Mouse (Mus musculus) stomach, embryonic 14.5 days (tissue): ENCODE measurements around the gene Odf4. TPM values are rescaled to one million over a fixed set of nuclear protein-coding genes. Genes with fewer than 3 reads are reported as not detected.

Experiments used
- ATAC-seq: fragments of 200-750 bp; cut with Nextera tagmentation; 2 replicates; pipeline ENCODE4 v1.8.0; 2017; ENCODE audit warnings: low read depth, moderate TSS enrichment; ENCODE audit not compliant: insufficient number of reproducible peaks, insufficient read depth, low FRiP score
- H3K27ac ChIP-seq: fragments of 300-500 bp; sonication (generic); 2 replicates; pipeline ENCODE4 v1.5.1; 2014; ENCODE audit warnings: mild to moderate bottlenecking, low read length, moderate library complexity, mixed read lengths
- H3K27me3 ChIP-seq: fragments of 300-500 bp; sonication (generic); 2 replicates; pipeline ENCODE4 v1.6.1; 2014; ENCODE audit warnings: low read length, control low read depth, mixed read lengths; ENCODE audit not compliant: control insufficient read depth, insufficient read depth
- H3K36me3 ChIP-seq: fragments of 300-500 bp; sonication (generic); 2 replicates; pipeline ENCODE4 v1.6.1; 2014; ENCODE audit warnings: mild to moderate bottlenecking, control low read depth, low read length, moderate library complexity, mixed read lengths; ENCODE audit not compliant: control insufficient read depth, insufficient read depth
- H3K4me1 ChIP-seq: fragments of 300-500 bp; sonication (generic); 2 replicates; pipeline ENCODE4 v1.6.1; 2014; ENCODE audit warnings: low read length, control low read depth, mixed read lengths; ENCODE audit not compliant: control insufficient read depth, insufficient read depth
- H3K4me2 ChIP-seq: fragments of 300-500 bp; sonication (generic); replicated peaks from 2 replicates; pipeline ENCODE4 v1.6.1; 2014; ENCODE audit warnings: low read depth, low read length, control low read depth
- H3K4me3 ChIP-seq: fragments of 300-500 bp; sonication (generic); 2 replicates; pipeline ENCODE4 v1.5.1; 2014; ENCODE audit warnings: low read depth, low read length, control low read depth
- H3K9ac ChIP-seq: fragments of 300-500 bp; sonication (generic); replicated peaks from 2 replicates; pipeline ENCODE4 v1.6.1; 2014; ENCODE audit warnings: low read depth, mild to moderate bottlenecking, control low read depth, low read length, moderate library complexity, mixed read lengths
- H3K9me3 ChIP-seq: fragments of 300-500 bp; sonication (generic); 2 replicates; pipeline ENCODE4 v1.6.1; 2016; ENCODE audit warnings: low read depth, low read length, control low read depth; ENCODE audit not compliant: control insufficient read depth
- WGBS: fragments of 180-500 bp; shearing (Covaris S2); extraction: QIAGEN DNeasy Blood & Tissue Kit; methylation state at CpG from one replicate; pipeline ENCODE4 v1.1.7; 2014; 5-methylcytosine and 5-hydroxymethylcytosine counted together
- polyA plus RNA-seq: library from polyadenylated mRNA; unstranded; fragments of >200 nt; fragmentation: Nextera tagmentation; extraction: Ambion mirVana; gene quantifications from 2 replicates; pipeline ENCODE4 v1.2.1, GENCODE M21; 2014

The Odf4 gene
- polyA plus RNA-seq, 1 experiment from 2014 or later = 0.55 TPM

GRCm38 (mm10) chr11:68886091-68886490 lies 40.8 kb downstream of the Odf4 start:
- Histone ChIP-seq H3K4me1 (no peaks in the 10 kb centered on the region), H3K36me3 (no peaks in the 10 kb centered on the region), H3K27me3 (no peaks in the 10 kb centered on the region), H3K4me3 (no peak overlapping the region), H3K9me3 (no peaks in the 10 kb centered on the region), H3K27ac (no peak overlapping the region), H3K4me2 (no peak overlapping the region), H3K9ac (no peak overlapping the region)
- no peak for ATAC-seq
- WGBS = 81% methylated on average over 5 of the region's 5 CpGs

GRCm38 (mm10) chr11:68884368-68884767 lies 42.5 kb downstream of the Odf4 start:
- Histone ChIP-seq H3K4me3 (no peak overlapping the region), H3K4me1 (no peaks in the 10 kb centered on the region), H3K27ac (no peak overlapping the region), H3K36me3 (no peaks in the 10 kb centered on the region), H3K4me2 (no peak overlapping the region), H3K9ac (no peak overlapping the region), H3K9me3 (no peaks in the 10 kb centered on the region), H3K27me3 (no peaks in the 10 kb centered on the region)
- ATAC-seq = no peak
- 67% methylated on average over 5 of the region's 5 CpGs for WGBS

DNA sequence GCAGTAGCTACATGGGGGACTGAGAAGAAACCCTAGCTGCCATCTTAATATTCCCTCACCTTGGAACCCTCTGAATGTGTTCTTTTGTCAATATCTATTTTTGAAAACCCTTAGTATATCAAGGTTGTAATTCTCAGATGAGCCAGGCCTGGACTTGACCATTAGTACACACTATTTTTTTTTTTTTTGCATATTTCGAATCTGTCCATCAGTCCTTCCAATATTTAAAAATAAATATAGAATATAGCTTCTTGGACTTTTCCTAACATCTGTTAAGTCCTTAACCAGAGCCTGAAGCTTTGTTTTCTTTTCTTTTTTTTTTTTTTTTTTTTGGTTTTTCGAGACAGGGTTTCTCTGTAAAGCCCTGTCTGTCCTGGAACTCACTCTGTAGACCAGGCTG lies 43.0 kb downstream of the Odf4 start:
- Histone ChIP-seq H3K27ac (no peak overlapping the region), H3K9ac (no peak overlapping the region), H3K36me3 (no peaks in the 10 kb centered on the region), H3K4me1 (no peaks in the 10 kb centered on the region), H3K27me3 (no peaks in the 10 kb centered on the region), H3K4me2 (no peak overlapping the region), H3K4me3 (no peak overlapping the region), H3K9me3 (no peaks in the 10 kb centered on the region)
- ATAC-seq = no peak
- 83% methylated on average over 2 of the region's 2 CpGs for WGBS

- no peak overlapping the region for H3K9ac ChIP-seq
- no peak overlapping the region for H3K4me3 ChIP-seq
- H3K4me1 ChIP-seq = no peaks in the 10 kb centered on the region
- no peak overlapping the region for H3K4me2 ChIP-seq
- no peaks in the 10 kb centered on the region for H3K9me3 ChIP-seq
- H3K27ac ChIP-seq = no peak overlapping the region
- no peak for ATAC-seq
- no peaks in the 10 kb centered on the region for H3K36me3 ChIP-seq
- no peaks in the 10 kb centered on the region for H3K27me3 ChIP-seq
- WGBS = 22% methylated on average over 14 of the region's 14 CpGs
These were observed 44.8 kb downstream of the Odf4 start for GRCm38 (mm10) chr11:68882107-68882506.

DNA sequence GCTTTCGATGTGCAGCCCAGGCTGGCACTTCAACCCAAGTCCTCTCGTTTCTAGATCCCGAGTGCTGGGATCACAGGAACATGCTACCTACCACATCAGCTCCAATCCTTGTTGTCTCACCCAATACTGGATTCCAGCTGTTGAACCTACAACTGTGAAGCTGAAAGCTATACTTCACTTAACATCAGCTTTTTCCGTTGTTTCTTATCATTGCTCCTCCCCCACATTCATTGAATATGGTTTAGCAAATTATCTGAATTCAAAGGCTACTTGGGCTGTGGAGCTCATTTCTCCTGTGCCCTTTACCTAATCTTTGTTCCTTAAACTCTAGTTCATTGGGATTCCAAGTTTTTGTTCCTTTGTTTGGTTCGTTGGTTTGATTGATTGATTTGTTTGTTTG lies 48.1 kb downstream of the Odf4 start:
- no peaks in the 10 kb centered on the region for H3K9me3 ChIP-seq
- H3K36me3 ChIP-seq = no peaks in the 10 kb centered on the region
- no peak overlapping the region for H3K9ac ChIP-seq
- 0 out of 2 replicates have a peak, but pooled peaks cover 3% of the 10 kb centered on the region for H3K4me1 ChIP-seq
- no peak overlapping the region for H3K4me2 ChIP-seq
- H3K27ac ChIP-seq = no peak overlapping the region
- no peak for ATAC-seq
- WGBS = 80% methylated on average over 5 of the region's 5 CpGs
- H3K4me3 ChIP-seq = no peak overlapping the region
- no peaks in the 10 kb centered on the region for H3K27me3 ChIP-seq

DNA sequence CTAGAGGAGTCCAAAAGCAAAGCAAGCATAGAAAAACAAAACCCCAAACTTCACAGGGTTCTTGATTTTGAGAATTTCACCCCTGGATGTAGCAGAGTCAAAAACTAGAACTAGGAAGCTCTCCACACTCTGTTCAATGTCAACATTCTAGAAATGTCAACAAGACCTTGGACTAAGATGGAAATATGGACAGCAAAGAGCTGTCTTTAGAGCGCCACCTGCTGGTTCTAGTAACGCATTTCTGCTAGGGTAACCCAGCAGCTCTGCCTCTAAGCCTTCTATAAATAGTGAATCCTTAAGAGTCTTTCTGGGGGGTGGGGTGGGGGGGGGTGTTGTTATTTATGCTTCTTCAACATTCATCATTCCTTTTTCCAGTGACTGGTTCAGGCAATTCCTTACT lies 52.0 kb downstream of the Odf4 start:
- 0 out of 2 replicates have a peak, but pooled peaks cover 3% of the 10 kb centered on the region for H3K4me1 ChIP-seq
- H3K9me3 ChIP-seq = no peaks in the 10 kb centered on the region
- no peak overlapping the region for H3K4me3 ChIP-seq
- no peaks in the 10 kb centered on the region for H3K27me3 ChIP-seq
- ATAC-seq = no peak
- H3K9ac ChIP-seq = no peak overlapping the region
- H3K36me3 ChIP-seq = no peaks in the 10 kb centered on the region
- 0% methylated on average over 2 of the region's 2 CpGs for WGBS
- no peak overlapping the region for H3K27ac ChIP-seq
- no peak overlapping the region for H3K4me2 ChIP-seq

Other genes with a start within 250 kb of the Odf4 start
- gene Myh10, start 235.5 kb downstream of the Odf4 start, polyA plus RNA-seq = 114 and 118 TPM in 2 replicates
- 68.5 and 75.0 TPM in 2 replicates for gene Ndel1, start 55.2 kb downstream of the Odf4 start, polyA plus RNA-seq
- gene Rnf222, start 38.5 kb downstream of the Odf4 start, polyA plus RNA-seq = not detected in 2 replicates
- gene Rpl26, start 25.5 kb downstream of the Odf4 start, polyA plus RNA-seq = 1,222 and 1,288 TPM in 2 replicates
- 10.9 and 13.0 TPM in 2 replicates for gene Arhgef15, start 30.4 kb upstream of the Odf4 start, polyA plus RNA-seq
- 4.1 and 5.4 TPM in 2 replicates for gene Slc25a35, start 41.0 kb upstream of the Odf4 start, polyA plus RNA-seq
- 58.9 and 63.6 TPM in 2 replicates for gene Rangrf, start 48.1 kb upstream of the Odf4 start, polyA plus RNA-seq
- gene Pfas, start 81.4 kb upstream of the Odf4 start, polyA plus RNA-seq = 31.8 and 36.6 TPM in 2 replicates
- 45.0 and 47.3 TPM in 2 replicates for gene Ctc1, start 88.8 kb upstream of the Odf4 start, polyA plus RNA-seq
- 147 and 153 TPM in 2 replicates for gene Aurkb, start 118.6 kb upstream of the Odf4 start, polyA plus RNA-seq
- 9.2 and 11.0 TPM in 2 replicates for gene Borcs6, start 132.6 kb upstream of the Odf4 start, polyA plus RNA-seq
- gene Tmem107, start 143.7 kb upstream of the Odf4 start, polyA plus RNA-seq = 59.4 and 59.8 TPM in 2 replicates
- gene Vamp2, start 161.4 kb upstream of the Odf4 start, polyA plus RNA-seq = 104 and 107 TPM in 2 replicates
- gene Per1, start 168.1 kb upstream of the Odf4 start, polyA plus RNA-seq = 10.5 and 15.1 TPM in 2 replicates
- gene Hes7, start 193.3 kb upstream of the Odf4 start, polyA plus RNA-seq = 0.39 and 0.54 TPM in 2 replicates
- 0.29 and 0.36 TPM in 2 replicates for gene 9130213A22Rik, start 195.5 kb upstream of the Odf4 start, polyA plus RNA-seq
- 0.29 and 0.49 TPM in 2 replicates for gene Aloxe3, start 198.8 kb upstream of the Odf4 start, polyA plus RNA-seq
- not detected in 2 replicates for gene Alox12b, start 229.9 kb upstream of the Odf4 start, polyA plus RNA-seq